Mouse (Mus musculus): Measurements from ENCODE around the gene Sprtn.

DNA sequence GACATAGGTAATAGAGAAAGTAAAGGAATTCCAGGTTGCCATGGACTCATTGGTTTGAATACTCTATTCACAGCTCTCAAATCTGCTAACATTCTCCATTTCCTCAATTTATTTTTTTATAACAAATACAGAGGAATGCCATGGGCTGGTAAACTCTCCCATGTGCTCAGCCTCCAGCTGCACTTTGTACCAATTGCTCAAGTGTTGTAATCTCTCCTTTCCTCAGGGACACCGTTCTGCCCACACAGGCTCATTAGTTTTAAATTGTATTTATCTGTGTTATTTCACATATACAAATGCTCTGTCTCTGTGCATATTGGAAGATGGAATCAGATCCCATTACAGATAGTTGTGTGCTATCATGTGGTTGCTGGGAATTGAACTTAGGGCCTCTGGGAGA lies 44.2 kb upstream of the Sprtn start:
- TF ChIP-seq CTCF (IDR thresholded peaks at IDR 0.05; ENCODE audit: low read depth) (no peak), EP300 (IDR thresholded peaks at IDR 0.05; ENCODE audit: low read depth) (no peak)

All from liver, embryonic 14.5 days (tissue).